Mouse (Mus musculus): ENCODE data around the gene Actr1a. TPM values are rescaled to one million over a fixed set of nuclear protein-coding genes. Genes with fewer than 3 reads are reported as not detected.
A peak's percentile ranks its signal among the peaks of the same experiment; 100 is the strongest.

Gene Actr1a
- polyA plus RNA-seq, 1 experiment: 75.3 TPM

DNA sequence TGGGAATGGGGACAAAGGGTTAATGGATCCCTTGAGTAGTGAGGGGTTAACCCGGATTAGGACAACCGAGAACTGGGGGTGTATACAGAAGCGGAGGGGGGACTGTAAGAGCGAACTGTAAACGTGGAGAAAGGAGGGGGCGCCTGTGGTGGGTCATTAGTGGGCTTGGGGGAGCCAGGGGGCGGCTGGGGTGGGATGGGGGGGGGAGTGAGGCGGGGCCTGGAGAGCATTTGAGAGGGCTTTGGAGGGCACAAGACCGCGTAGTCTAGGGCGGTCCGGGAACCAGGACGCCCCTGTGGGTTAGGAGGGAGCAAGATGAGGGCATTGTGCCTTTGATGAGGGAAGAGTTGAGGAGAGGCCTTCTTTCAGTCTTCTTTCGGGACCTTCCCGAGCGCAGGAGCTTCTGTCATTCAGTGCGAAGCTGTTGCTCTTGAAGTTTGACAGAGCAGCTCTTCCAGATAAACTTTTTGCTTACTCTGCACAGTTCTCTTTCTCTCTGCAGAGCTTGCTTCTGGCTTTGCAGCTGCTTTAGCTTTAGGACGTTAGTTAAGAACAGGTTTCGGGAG, 2.0 kb upstream of the Actr1a start:
- no peak for TF ChIP-seq POLR2A (IDR thresholded peaks at IDR 0.05; ENCODE audit: insufficient read depth, low read length)
- TF ChIP-seq EP300 (IDR thresholded peaks at IDR 0.05; ENCODE audit: insufficient read depth, low read depth, low read length): no peak
- no peak for TF ChIP-seq CTCF (IDR thresholded peaks at IDR 0.05; ENCODE audit: low read depth, low read length)
- Histone ChIP-seq H3K9me3 (replicated peaks; ENCODE audit: control insufficient read depth, insufficient read depth, low read length, poor library complexity, severe bottlenecking) (no peaks in the 10 kb centered on the region), H3K4me3 (ENCODE audit: low read depth, low read length) (peak overlapping the region; percentile 92), H3K4me1 (ENCODE audit: control insufficient read depth, insufficient read depth, low read length) (no peaks in the 10 kb centered on the region), H3K9ac (ENCODE audit: low read depth, poor library complexity, severe bottlenecking) (peak overlapping the region; percentile 83), H3K27ac (ENCODE audit: insufficient read depth, low read length) (no peak overlapping the region), H3K36me3 (ENCODE audit: control insufficient read depth, insufficient read depth, low read length, poor library complexity, severe bottlenecking) (no peaks in the 10 kb centered on the region), H3K27me3 (ENCODE audit: control insufficient read depth, insufficient read depth, low read length, poor library complexity, severe bottlenecking) (no peaks in the 10 kb centered on the region)

DNA sequence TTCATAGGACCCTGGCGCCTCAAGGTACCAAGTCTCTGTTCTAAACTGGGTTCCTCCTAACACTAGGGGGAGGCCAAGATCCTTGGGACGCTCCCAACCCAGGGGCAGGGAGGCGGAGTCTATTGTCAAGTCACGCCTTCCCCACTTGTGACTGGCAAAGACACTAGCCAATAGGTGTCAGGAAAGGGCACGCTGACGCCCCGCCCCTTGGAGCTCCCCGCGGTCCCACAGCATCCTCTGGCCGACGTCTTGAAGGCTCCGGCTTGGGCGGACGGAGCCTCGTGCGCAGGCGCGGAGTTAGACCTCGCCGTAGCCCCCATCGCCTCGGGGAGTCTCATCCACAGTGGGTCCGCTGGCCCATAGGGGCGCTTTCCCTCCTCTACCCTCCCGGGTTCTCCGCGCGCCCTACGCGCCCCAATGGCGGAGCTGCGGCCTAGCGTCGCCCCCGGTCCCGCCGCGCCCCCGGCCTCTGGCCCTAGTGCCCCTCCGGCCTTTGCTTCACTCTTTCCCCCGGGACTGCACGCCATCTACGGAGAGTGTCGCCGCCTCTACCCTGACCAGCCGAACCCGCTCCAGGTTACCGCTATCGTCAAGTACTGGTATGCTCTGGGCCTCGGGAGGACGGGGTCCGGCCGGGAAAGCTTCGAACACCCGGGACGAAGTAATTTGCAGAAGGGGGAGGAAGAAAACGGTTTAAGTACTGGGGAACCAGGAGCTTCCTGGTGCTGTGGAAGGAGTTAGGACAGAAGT, 1.3 kb upstream of the Actr1a start, which contains the start of gene Sufu:
TSS of gene Sufu (plus strand) at position 211 of the 750 bp plus-strand sequence.
- H3K36me3 ChIP-seq (ENCODE audit: control insufficient read depth, insufficient read depth, low read length, poor library complexity, severe bottlenecking): no peaks in the 10 kb centered on the region
- no peak within 1 kb of the TSS for H3K27ac ChIP-seq (ENCODE audit: insufficient read depth, low read length)
- no peaks in the 10 kb centered on the region for H3K9me3 ChIP-seq (replicated peaks; ENCODE audit: control insufficient read depth, insufficient read depth, low read length, poor library complexity, severe bottlenecking)
- no peaks in the 10 kb centered on the region for H3K27me3 ChIP-seq (ENCODE audit: control insufficient read depth, insufficient read depth, low read length, poor library complexity, severe bottlenecking)
- H3K9ac ChIP-seq (ENCODE audit: low read depth, poor library complexity, severe bottlenecking): peak within 1 kb of the TSS; percentile 83
- H3K4me3 ChIP-seq (ENCODE audit: low read depth, low read length): peak within 1 kb of the TSS; percentile 92
- H3K4me1 ChIP-seq (ENCODE audit: control insufficient read depth, insufficient read depth, low read length): no peaks in the 10 kb centered on the region
- peak; percentile 47 for TF ChIP-seq POLR2A (IDR thresholded peaks at IDR 0.05; ENCODE audit: insufficient read depth, low read length)
- peak; percentile 88 for TF ChIP-seq CTCF (IDR thresholded peaks at IDR 0.05; ENCODE audit: low read depth, low read length)
- TF ChIP-seq EP300 (IDR thresholded peaks at IDR 0.05; ENCODE audit: insufficient read depth, low read depth, low read length): no peak

DNA sequence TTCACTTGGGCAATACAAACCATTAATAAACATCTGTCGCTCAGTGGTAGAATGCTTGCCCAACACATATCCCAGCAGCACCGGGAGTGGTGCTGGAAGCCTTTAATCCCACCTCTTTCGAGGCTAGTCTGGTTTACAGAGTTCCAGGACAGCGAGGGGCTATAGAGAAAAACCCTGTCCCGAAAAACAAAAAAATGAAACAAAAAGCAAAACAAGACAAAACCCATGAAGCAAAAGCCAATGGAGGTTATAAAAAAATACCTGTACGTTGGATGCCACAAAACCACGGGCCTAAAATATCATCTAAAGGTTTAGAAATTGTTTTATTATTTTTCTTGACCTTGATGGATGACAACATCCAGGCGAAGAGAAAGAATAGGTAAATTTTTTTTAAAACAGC, 561 bp upstream of the Actr1a start:
- peak overlapping the region; percentile 56; the same call in 1 of the 2 replicates for H3K9ac ChIP-seq (ENCODE audit: low read depth, poor library complexity, severe bottlenecking)
- no peak for TF ChIP-seq POLR2A (IDR thresholded peaks at IDR 0.05; ENCODE audit: insufficient read depth, low read length)
- no peak for TF ChIP-seq EP300 (IDR thresholded peaks at IDR 0.05; ENCODE audit: insufficient read depth, low read depth, low read length)
- TF ChIP-seq CTCF (IDR thresholded peaks at IDR 0.05; ENCODE audit: low read depth, low read length): no peak
- no peaks in the 10 kb centered on the region for H3K36me3 ChIP-seq (ENCODE audit: control insufficient read depth, insufficient read depth, low read length, poor library complexity, severe bottlenecking)
- no peaks in the 10 kb centered on the region for H3K27me3 ChIP-seq (ENCODE audit: control insufficient read depth, insufficient read depth, low read length, poor library complexity, severe bottlenecking)
- peak overlapping the region; percentile 33 for H3K4me3 ChIP-seq (ENCODE audit: low read depth, low read length)
- no peaks in the 10 kb centered on the region for H3K4me1 ChIP-seq (ENCODE audit: control insufficient read depth, insufficient read depth, low read length)
- H3K27ac ChIP-seq (ENCODE audit: insufficient read depth, low read length): no peak overlapping the region
- H3K9me3 ChIP-seq (replicated peaks; ENCODE audit: control insufficient read depth, insufficient read depth, low read length, poor library complexity, severe bottlenecking): no peaks in the 10 kb centered on the region

DNA sequence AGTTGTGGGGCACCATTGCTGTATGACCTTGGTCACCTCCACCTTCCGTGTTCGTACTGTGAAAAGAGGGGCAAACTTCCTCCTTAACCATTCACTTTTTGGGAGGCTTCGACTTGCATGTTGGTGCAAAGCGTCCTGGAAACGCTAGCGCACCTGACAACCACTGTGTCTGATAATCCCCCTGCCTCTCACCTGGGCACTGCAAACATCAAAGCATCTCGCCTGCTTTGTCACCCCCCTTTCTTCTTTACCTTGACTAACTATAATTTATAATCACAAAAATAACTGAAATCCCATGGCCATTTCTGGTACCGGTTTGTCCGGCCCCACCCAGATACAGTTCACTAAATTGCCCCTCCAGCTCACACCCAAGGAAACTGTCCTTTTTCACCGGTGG, 838 bp downstream of the Actr1a start:
- Histone ChIP-seq H3K9me3 (replicated peaks; ENCODE audit: control insufficient read depth, insufficient read depth, low read length, poor library complexity, severe bottlenecking) (no peaks in the 10 kb centered on the region), H3K4me1 (ENCODE audit: control insufficient read depth, insufficient read depth, low read length) (no peaks in the 10 kb centered on the region), H3K27ac (ENCODE audit: insufficient read depth, low read length) (no peak overlapping the region), H3K27me3 (ENCODE audit: control insufficient read depth, insufficient read depth, low read length, poor library complexity, severe bottlenecking) (no peaks in the 10 kb centered on the region), H3K36me3 (ENCODE audit: control insufficient read depth, insufficient read depth, low read length, poor library complexity, severe bottlenecking) (no peaks in the 10 kb centered on the region), H3K9ac (ENCODE audit: low read depth, poor library complexity, severe bottlenecking) (peak overlapping the region; percentile 36; the same call in 1 of the 2 replicates), H3K4me3 (ENCODE audit: low read depth, low read length) (peak overlapping the region; percentile 79)
- TF ChIP-seq CTCF (IDR thresholded peaks at IDR 0.05; ENCODE audit: low read depth, low read length): no peak

DNA sequence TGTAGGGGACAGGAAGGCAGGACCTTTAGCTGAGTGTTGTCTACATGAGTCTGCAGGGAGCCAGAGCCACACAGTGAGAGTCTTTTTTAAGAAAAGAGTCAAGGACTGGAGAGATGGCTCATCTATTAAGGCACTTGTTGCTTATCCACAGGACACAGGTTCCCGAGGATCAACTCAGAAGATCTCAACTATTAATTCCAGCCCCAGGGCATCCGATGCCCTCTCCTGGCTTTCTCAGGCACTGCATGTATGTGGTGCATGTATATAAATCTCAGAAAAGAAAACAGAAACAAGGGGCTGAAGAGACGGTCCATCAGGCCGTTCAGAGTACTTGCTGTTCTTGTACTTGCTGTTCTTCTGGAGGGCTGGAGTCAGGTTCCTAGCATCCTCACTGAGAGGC, 3.5 kb downstream of the Actr1a start:
- Histone ChIP-seq H3K9ac (ENCODE audit: low read depth, poor library complexity, severe bottlenecking) (no peak overlapping the region), H3K27ac (ENCODE audit: insufficient read depth, low read length) (no peak overlapping the region), H3K4me3 (ENCODE audit: low read depth, low read length) (no peak overlapping the region), H3K36me3 (ENCODE audit: control insufficient read depth, insufficient read depth, low read length, poor library complexity, severe bottlenecking) (peaks cover 2% of the 10 kb centered on the region; the same call in 1 of the 2 replicates), H3K4me1 (ENCODE audit: control insufficient read depth, insufficient read depth, low read length) (no peaks in the 10 kb centered on the region), H3K9me3 (replicated peaks; ENCODE audit: control insufficient read depth, insufficient read depth, low read length, poor library complexity, severe bottlenecking) (no peaks in the 10 kb centered on the region), H3K27me3 (ENCODE audit: control insufficient read depth, insufficient read depth, low read length, poor library complexity, severe bottlenecking) (no peaks in the 10 kb centered on the region)
- peak; percentile 39 for TF ChIP-seq CTCF (IDR thresholded peaks at IDR 0.05; ENCODE audit: low read depth, low read length)
- no peak for TF ChIP-seq POLR2A (IDR thresholded peaks at IDR 0.05; ENCODE audit: insufficient read depth, low read length)

DNA sequence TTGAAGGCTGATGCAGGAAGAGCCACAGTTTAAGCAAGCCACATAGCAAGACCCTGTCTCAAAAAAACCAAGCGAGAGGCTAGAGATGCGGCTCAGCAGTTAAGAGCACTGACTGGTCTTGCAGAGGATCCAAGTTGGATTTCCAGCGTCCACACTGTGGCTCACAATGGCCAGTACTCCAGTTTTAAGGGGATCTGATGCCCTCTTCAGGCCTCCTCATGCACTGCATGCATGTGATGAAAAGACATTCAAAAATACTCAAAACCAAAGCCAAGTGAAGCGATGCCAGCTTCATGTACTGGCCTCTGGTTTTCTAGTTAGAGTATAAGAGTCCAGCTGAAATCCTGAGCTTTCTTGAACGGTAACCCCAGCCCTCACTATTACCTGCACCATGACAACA, 5.7 kb downstream of the Actr1a start:
- H3K9me3 ChIP-seq (replicated peaks; ENCODE audit: control insufficient read depth, insufficient read depth, low read length, poor library complexity, severe bottlenecking): no peaks in the 10 kb centered on the region
- no peaks in the 10 kb centered on the region for H3K4me1 ChIP-seq (ENCODE audit: control insufficient read depth, insufficient read depth, low read length)
- peak; percentile 65 for TF ChIP-seq CTCF (IDR thresholded peaks at IDR 0.05; ENCODE audit: low read depth, low read length)
- no peak for TF ChIP-seq EP300 (IDR thresholded peaks at IDR 0.05; ENCODE audit: insufficient read depth, low read depth, low read length)
- TF ChIP-seq POLR2A (IDR thresholded peaks at IDR 0.05; ENCODE audit: insufficient read depth, low read length): no peak
- H3K4me3 ChIP-seq (ENCODE audit: low read depth, low read length): no peak overlapping the region
- no peak overlapping the region for H3K9ac ChIP-seq (ENCODE audit: low read depth, poor library complexity, severe bottlenecking)
- H3K27ac ChIP-seq (ENCODE audit: insufficient read depth, low read length): no peak overlapping the region
- H3K36me3 ChIP-seq (ENCODE audit: control insufficient read depth, insufficient read depth, low read length, poor library complexity, severe bottlenecking): peaks cover 3% of the 10 kb centered on the region; the same call in 1 of the 2 replicates
- H3K27me3 ChIP-seq (ENCODE audit: control insufficient read depth, insufficient read depth, low read length, poor library complexity, severe bottlenecking): no peaks in the 10 kb centered on the region

Data from ES-Bruce4 (cell line).